Mouse (Mus musculus) regulatory T cell (primary cell): ENCODE results near the gene Sytl1.

Source experiments
- in situ Hi-C: fragments of 300-600 bp; cut with MboI, MseI; formaldehyde crosslinking; loops from one replicate; pipeline ENCODE4 v1.15.1; 2025; ENCODE audit warnings: high pct_unique_total_duplicates

Gene Sytl1

GRCm38 (mm10) chr4:133212562-133213267 lies 50.2 kb downstream of the Sytl1 start:
- in situ Hi-C loops = loop anchor here (5.0 kb wide), 2 partner anchors 35 to 85 kb away; no protein-coding TSS in a partner anchor

GRCm38 (mm10) chr4:133211751-133212561 lies 51.0 kb downstream of the Sytl1 start, which contains the start of the genes Cd164l2 and Gpr3:
Gene Cd164l2, plus strand, starts transcription at chr4:133212131.
Gene Gpr3, minus strand, starts transcription at chr4:133212536.
- in situ Hi-C loops = loop anchor here (5.0 kb wide), 2 partner anchors 35 to 85 kb away; no protein-coding TSS in a partner anchor

GRCm38 (mm10) chr4:133210788-133211390 lies 52.0 kb downstream of the Sytl1 start:
- in situ Hi-C loops = loop anchor here (5.0 kb wide), 2 partner anchors 36 to 86 kb away; no protein-coding TSS in a partner anchor

GRCm38 (mm10) chr4:133210023-133210787 lies 52.7 kb downstream of the Sytl1 start:
- in situ Hi-C loops = loop anchor here (5.0 kb wide), 2 partner anchors 37 to 87 kb away; no protein-coding TSS in a partner anchor

GRCm38 (mm10) chr4:133209366-133209765 lies 53.5 kb downstream of the Sytl1 start:
- in situ Hi-C loops = no loop called here

GRCm38 (mm10) chr4:133204379-133204778 lies 58.5 kb downstream of the Sytl1 start:
- in situ Hi-C loops = no loop called here

- in situ Hi-C loops = no loop called here
Observed at GRCm38 (mm10) chr4:133203591-133203990, 59.3 kb downstream of the Sytl1 start.
